Mouse (Mus musculus) midbrain, embryonic 14.5 days (tissue): ENCODE results near the gene Parp2. TPM values are rescaled to one million over a fixed set of nuclear protein-coding genes. Genes with fewer than 3 reads are reported as not detected.

Experiments used
- polyA plus RNA-seq: library from polyadenylated mRNA; unstranded; fragments of >200 nt; fragmentation: Nextera tagmentation; extraction: Ambion mirVana; gene quantifications from 2 replicates; pipeline ENCODE4 v1.2.1, GENCODE M21; 2014

Parp2 gene
- polyA plus RNA-seq, 1 experiment from 2014 or later = 51.2 TPM

Other genes with a start within 250 kb of the Parp2 start
- not detected in 2 replicates for gene Olfr744, start 193.0 kb upstream of the Parp2 start, polyA plus RNA-seq
- gene Olfr745, start 168.5 kb upstream of the Parp2 start, polyA plus RNA-seq = not detected in 2 replicates
- gene Olfr746, start 160.8 kb upstream of the Parp2 start, polyA plus RNA-seq = not detected in 2 replicates
- not detected in 2 replicates for gene Olfr747, start 114.6 kb upstream of the Parp2 start, polyA plus RNA-seq
- not detected in 2 replicates for gene Olfr748, start 100.5 kb upstream of the Parp2 start, polyA plus RNA-seq
- gene Olfr749, start 62.7 kb upstream of the Parp2 start, polyA plus RNA-seq = not detected in 2 replicates
- 133 and 138 TPM in 2 replicates for gene Ttc5, start 22.3 kb upstream of the Parp2 start, polyA plus RNA-seq
- gene Ccnb1ip1, start 109 bp upstream of the Parp2 start, polyA plus RNA-seq = 0.15 TPM in 1 of 2 replicates, not detected in the other
- gene Tep1, start 62.7 kb downstream of the Parp2 start, polyA plus RNA-seq = 2.0 and 3.4 TPM in 2 replicates
- 0.76 and 1.4 TPM in 2 replicates for gene Klhl33, start 89.7 kb downstream of the Parp2 start, polyA plus RNA-seq
- gene Osgep, start 117.1 kb downstream of the Parp2 start, polyA plus RNA-seq = 110 and 116 TPM in 2 replicates
- gene Apex1, start 117.1 kb downstream of the Parp2 start, polyA plus RNA-seq = 223 and 227 TPM in 2 replicates
- 90.3 and 119 TPM in 2 replicates for gene Pip4p1, start 123.0 kb downstream of the Parp2 start, polyA plus RNA-seq
- gene Pnp, start 123.2 kb downstream of the Parp2 start, polyA plus RNA-seq = 15.7 and 24.6 TPM in 2 replicates
- gene Gm49342, start 136.7 kb downstream of the Parp2 start, polyA plus RNA-seq = 0.95 TPM in 1 of 2 replicates, not detected in the other
- gene Pnp2, start 148.2 kb downstream of the Parp2 start, polyA plus RNA-seq = 0.19 and 0.50 TPM in 2 replicates
- gene Rnase10, start 199.9 kb downstream of the Parp2 start, polyA plus RNA-seq = not detected in 2 replicates
- gene Rnase9, start 234.0 kb downstream of the Parp2 start, polyA plus RNA-seq = not detected in 2 replicates
- not detected in 2 replicates for gene Rnase11, start 242.3 kb downstream of the Parp2 start, polyA plus RNA-seq
- 0.34 and 0.59 TPM in 2 replicates for gene Rnase12, start 249.8 kb downstream of the Parp2 start, polyA plus RNA-seq